Mouse (Mus musculus) left cerebral cortex, postnatal 4 days (tissue): ENCODE measurements at regions not wholly inside any gene's neighbourhood (a gene's known extent, or its start where the extent isn't known, plus 50 kb on each side); places are given as distances from the start of the nearest gene placed in this dataset.
A peak's percentile ranks its signal among the peaks of the same experiment; 100 is the strongest.

Experiments
- DNase-seq: peaks from one replicate; pipeline ENCODE4 v3.0.0-alpha.2; 2022
- intact Hi-C: fragments of 180-260 bp; cut with DNase I; formaldehyde crosslinking; loops from one replicate; pipeline ENCODE4 v1.15.1; 2025

- DNase-seq, result no peak
- intact Hi-C loops, result no loop called here
These were observed 77.1 kb downstream of the Utp18 start for GRCm38 (mm10) chr11:93808431-93808830.

DNA sequence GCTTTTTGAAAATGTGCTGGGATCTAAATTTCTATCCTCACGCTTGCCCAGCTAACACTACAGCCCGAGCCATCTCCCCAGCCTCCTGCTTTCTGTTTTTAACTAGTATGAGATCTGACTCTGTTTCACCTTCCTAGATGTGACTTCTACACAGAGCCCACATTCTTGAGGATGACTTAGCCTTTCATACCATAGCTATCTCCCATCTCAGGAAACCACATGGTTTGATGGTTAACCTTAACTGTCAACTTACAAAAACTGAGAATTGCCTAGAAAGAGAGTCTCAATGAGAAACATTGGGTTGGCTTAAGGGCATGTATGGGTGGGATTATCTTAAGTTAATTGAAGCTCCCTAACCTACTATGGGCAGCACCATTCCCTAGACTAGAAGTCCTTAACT, 78.4 kb downstream of the Utp18 start:
- intact Hi-C loops, result no loop called here
- DNase-seq, result no peak

DNA sequence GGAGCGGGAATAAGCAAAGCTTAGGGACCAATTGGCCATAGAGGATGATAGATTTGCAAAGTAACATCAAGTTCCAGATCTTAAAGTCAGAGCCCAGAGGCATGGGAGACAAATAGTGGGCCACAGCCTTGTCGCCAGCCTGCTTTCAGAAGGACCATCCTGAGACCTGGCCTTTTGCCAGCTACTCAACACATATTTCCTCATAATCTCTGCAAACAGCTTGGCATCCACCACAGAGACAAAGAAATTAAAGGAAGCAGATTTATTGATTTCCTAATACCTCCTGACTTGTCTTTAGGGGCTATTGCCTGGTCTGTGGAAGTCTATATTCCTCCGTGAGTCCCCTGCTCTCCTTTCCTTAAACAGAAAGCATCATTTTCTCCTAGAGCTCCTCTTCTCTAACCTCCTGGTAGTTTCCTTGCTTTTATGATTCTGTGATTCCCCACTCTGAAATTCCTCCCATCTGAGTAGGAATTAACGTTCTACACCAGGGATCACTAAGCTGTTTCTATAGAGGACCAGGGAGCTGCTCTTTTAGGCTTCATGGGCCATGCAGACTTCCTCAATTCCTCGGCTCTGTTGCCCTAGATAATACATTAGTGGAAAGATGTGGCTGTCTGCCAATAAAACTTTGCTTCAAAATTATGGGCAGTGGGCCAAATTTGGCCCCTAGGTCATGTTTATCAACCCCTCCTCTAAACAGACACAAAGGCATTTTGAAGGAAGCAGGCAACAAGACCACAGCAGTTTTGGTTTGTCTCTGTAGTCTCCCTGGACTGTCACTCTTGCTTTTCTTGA, 114.2 kb downstream of the Utp18 start:
- peak; percentile 44 for DNase-seq
- intact Hi-C loops, result no loop called here

DNA sequence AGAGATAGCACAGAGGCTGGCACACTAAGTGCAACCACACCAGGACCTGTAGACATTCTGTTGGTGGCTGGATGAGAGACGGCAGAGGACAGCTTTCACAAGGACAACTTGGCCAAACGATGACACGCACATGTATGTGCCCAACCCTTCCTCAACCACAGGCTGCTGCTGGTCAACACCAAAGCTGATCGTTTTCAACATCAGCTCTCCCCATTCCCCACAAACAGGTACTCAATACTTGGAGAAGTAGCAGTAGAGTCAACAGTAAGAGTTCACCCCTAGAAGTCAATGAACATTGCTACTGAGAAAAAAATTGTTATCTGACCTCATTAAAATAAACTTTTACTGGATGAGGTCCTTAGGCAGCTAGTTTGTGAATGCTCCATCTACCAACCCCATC, 119.6 kb downstream of the Utp18 start:
- no peak for DNase-seq
- intact Hi-C loops, result no loop called here

- DNase-seq, result peak; percentile 49
- intact Hi-C loops, result no loop called here
These were observed 122.6 kb downstream of the Utp18 start for GRCm38 (mm10) chr11:93762832-93763530.

- intact Hi-C loops, result no loop called here
- DNase-seq, result no peak
These were observed 127.7 kb downstream of the Utp18 start for GRCm38 (mm10) chr11:93757825-93758224.

- intact Hi-C loops, result no loop called here
- DNase-seq, result no peak
These were observed 148.9 kb downstream of the Utp18 start for GRCm38 (mm10) chr11:93736618-93737017.

GRCm38 (mm10) chr11:93733568-93734185, 151.9 kb downstream of the Utp18 start:
- no peak for DNase-seq
- intact Hi-C loops, result no loop called here

- DNase-seq, result no peak
- intact Hi-C loops, result no loop called here
These were observed 156.4 kb downstream of the Utp18 start for GRCm38 (mm10) chr11:93729119-93729518.

- no peak for DNase-seq
These were observed 160.3 kb downstream of the Utp18 start for GRCm38 (mm10) chr11:93725242-93725641.

GRCm38 (mm10) chr11:93719141-93719540, 166.4 kb downstream of the Utp18 start:
- intact Hi-C loops, result no loop called here
- DNase-seq, result no peak

More at GRCm38 (mm10) chr11:93725242-93725641, 160.3 kb downstream of the Utp18 start:
- intact Hi-C loops, result no loop called here

GRCm38 (mm10) chr11:93709686-93710085, 175.9 kb downstream of the Utp18 start:
- DNase-seq, result no peak
- intact Hi-C loops, result no loop called here

- DNase-seq, result no peak
- intact Hi-C loops, result no loop called here
These were observed 188.5 kb downstream of the Utp18 start for GRCm38 (mm10) chr11:93696982-93697541.

DNA sequence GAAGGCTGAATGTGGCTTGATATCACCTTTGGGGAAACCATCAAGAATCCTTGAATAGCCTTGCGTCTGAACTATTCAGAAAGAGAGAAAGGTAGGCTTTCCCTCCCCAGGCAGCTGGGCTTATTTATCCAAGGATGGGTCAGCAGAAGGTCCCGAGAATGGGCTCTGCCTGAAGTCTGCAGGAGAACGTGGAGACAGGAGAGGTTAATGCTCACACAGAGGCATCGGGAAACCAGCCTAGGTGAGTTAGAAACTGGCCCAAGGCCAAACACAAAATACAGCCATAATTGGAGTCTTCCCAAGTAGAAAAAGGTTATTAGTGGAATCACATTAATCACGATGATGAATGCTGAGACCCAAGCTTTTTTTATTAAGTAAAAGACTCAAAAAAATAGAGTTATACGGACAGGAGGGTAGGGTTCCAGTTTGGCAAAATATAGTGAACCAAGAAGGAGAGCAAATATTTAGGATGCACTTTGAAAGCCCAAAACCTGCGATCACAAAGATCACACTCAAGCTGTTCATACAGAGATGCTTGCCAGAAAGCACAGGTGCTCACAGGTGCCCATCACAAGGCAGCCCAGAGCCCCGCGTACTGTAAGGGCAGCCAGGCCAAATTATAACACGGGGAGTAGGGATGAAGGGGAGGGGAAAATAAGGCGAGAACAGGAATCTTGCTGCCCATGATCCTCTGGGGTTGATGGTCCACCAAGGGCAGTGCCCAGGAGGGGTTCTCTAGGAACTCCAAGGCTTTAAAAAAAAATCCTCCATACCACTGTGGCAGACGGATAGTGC, 189.3 kb downstream of the Utp18 start:
- intact Hi-C loops, result no loop called here
- DNase-seq, result peak; percentile 15

GRCm38 (mm10) chr11:93683691-93684090, 201.9 kb downstream of the Utp18 start:
- no peak for DNase-seq

GRCm38 (mm10) chr11:93676299-93676698, 209.3 kb downstream of the Utp18 start:
- DNase-seq, result no peak
- intact Hi-C loops, result no loop called here

More at GRCm38 (mm10) chr11:93683691-93684090, 201.9 kb downstream of the Utp18 start:
- intact Hi-C loops, result no loop called here

DNA sequence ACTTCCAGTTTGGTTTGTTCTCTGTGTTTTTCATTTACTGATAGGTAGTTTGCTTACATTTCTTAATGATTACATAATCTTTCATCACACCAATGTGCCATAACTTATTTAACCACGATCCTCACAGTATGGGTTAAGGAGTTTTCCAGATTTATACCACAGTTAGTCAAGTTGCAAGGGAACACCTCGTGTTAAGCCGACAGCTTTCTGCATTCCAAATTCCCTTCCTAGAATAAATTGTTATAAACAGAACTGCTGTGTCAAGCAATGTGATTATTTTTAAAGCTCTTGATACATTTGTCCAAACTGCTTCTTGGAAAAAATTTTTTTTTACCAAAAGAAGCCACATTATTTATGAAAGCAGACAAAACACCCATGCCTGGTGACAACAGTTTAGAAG, 213.5 kb downstream of the Utp18 start:
- intact Hi-C loops, result no loop called here
- no peak for DNase-seq

DNA sequence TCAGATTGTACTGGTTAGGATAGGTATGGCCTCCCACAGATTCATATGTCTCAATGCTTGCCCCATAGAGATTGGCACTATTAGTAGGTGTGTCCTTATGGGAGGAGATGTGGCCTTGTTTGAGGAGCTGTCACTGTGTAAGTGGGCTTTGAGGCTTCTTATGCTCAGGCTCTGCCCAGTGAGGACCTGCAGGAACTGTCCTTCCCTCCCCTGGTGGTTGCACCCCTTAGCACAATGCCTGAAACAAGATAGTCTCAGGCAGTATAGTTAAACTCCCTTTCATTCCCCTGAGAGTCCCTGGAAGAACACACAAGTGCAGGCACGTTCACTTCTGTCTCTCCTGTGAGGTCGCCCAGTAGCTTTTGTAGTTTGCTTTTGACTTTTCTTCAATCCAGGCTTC, 223.9 kb downstream of the Utp18 start:
- no peak for DNase-seq
- intact Hi-C loops, result no loop called here

- no peak for DNase-seq
- intact Hi-C loops, result no loop called here
These were observed 225.2 kb downstream of the Utp18 start for GRCm38 (mm10) chr11:93660379-93660778.

GRCm38 (mm10) chr11:93658719-93659118, 226.8 kb downstream of the Utp18 start:
- intact Hi-C loops, result no loop called here
- DNase-seq, result no peak
